Mouse (Mus musculus): ENCODE data around the gene Trpv3. TPM values are rescaled to one million over a fixed set of nuclear protein-coding genes. Genes with fewer than 3 reads are reported as not detected.

Trpv3 gene
- under 1 TPM in 1 of 2 experiments, not detected in 1; 0.05 TPM for total RNA-seq (2021)
- long read RNA-seq, experiment 1 = 0 reads
- long read RNA-seq, experiment 2 = 0 reads

GRCm38 (mm10) chr11:73267267-73267666 lies at the start of gene Trpv3:
Gene Trpv3 (plus strand): TSS chr11:73267388.
- DNase-seq = no peak

GRCm38 (mm10) chr11:73219671-73220070 lies 47.5 kb upstream of the Trpv3 start:
- DNase-seq = no peak

GRCm38 (mm10) chr11:73220651-73221050 lies 46.5 kb upstream of the Trpv3 start:
- DNase-seq = no peak

- no peak for DNase-seq
Measured at GRCm38 (mm10) chr11:73222846-73223245, 44.3 kb upstream of the Trpv3 start.

GRCm38 (mm10) chr11:73223966-73224365 lies 43.2 kb upstream of the Trpv3 start:
- DNase-seq = no peak

- no peak for DNase-seq
Measured at GRCm38 (mm10) chr11:73225856-73226255, 41.3 kb upstream of the Trpv3 start.

- DNase-seq = no peak
Measured at GRCm38 (mm10) chr11:73228881-73229280, 38.3 kb upstream of the Trpv3 start.

GRCm38 (mm10) chr11:73230081-73230480 lies 37.1 kb upstream of the Trpv3 start:
- no peak for DNase-seq

- DNase-seq = no peak
Measured at GRCm38 (mm10) chr11:73232513-73232912, 34.7 kb upstream of the Trpv3 start.

GRCm38 (mm10) chr11:73233992-73234391 lies 33.2 kb upstream of the Trpv3 start, which contains the start of gene Trpv1:
Gene Trpv1 (plus strand): TSS chr11:73234292.
- DNase-seq = no peak

- DNase-seq = peak; percentile 81
Measured at GRCm38 (mm10) chr11:73235990-73236701, 31.0 kb upstream of the Trpv3 start.

- no peak for DNase-seq
Measured at GRCm38 (mm10) chr11:73236731-73237130, 30.5 kb upstream of the Trpv3 start.

- no peak for DNase-seq
Measured at GRCm38 (mm10) chr11:73242199-73242598, 25.0 kb upstream of the Trpv3 start.

GRCm38 (mm10) chr11:73242777-73243176 lies 24.4 kb upstream of the Trpv3 start:
- no peak for DNase-seq

GRCm38 (mm10) chr11:73257362-73257945 lies 9.7 kb upstream of the Trpv3 start:
- no peak for DNase-seq

GRCm38 (mm10) chr11:73258664-73259063 lies 8.5 kb upstream of the Trpv3 start:
- DNase-seq = no peak

- DNase-seq = no peak
Measured at GRCm38 (mm10) chr11:73260457-73260856, 6.7 kb upstream of the Trpv3 start.

GRCm38 (mm10) chr11:73261385-73261784 lies 5.8 kb upstream of the Trpv3 start:
- no peak for DNase-seq

- DNase-seq = peak; percentile 47
Measured at GRCm38 (mm10) chr11:73274821-73275220, 7.6 kb downstream of the Trpv3 start.

GRCm38 (mm10) chr11:73280710-73281109 lies 13.5 kb downstream of the Trpv3 start:
- no peak for DNase-seq

- DNase-seq = peak; percentile 43
Measured at GRCm38 (mm10) chr11:73281528-73282027, 14.4 kb downstream of the Trpv3 start.

GRCm38 (mm10) chr11:73283369-73283768 lies 16.2 kb downstream of the Trpv3 start:
- no peak for DNase-seq

- no peak for DNase-seq
Measured at GRCm38 (mm10) chr11:73283926-73284325, 16.7 kb downstream of the Trpv3 start.

GRCm38 (mm10) chr11:73284351-73284750 lies 17.2 kb downstream of the Trpv3 start:
- no peak for DNase-seq

All from gastrocnemius, postnatal 25 days (tissue).